Mouse (Mus musculus) liver (tissue): ENCODE measurements around the gene Rita1.

Experiments
- DNase-seq: peaks from one replicate; pipeline ENCODE4 v3.0.0-alpha.2; 2020; ENCODE audit warnings: mixed read lengths

Gene Rita1

DNA sequence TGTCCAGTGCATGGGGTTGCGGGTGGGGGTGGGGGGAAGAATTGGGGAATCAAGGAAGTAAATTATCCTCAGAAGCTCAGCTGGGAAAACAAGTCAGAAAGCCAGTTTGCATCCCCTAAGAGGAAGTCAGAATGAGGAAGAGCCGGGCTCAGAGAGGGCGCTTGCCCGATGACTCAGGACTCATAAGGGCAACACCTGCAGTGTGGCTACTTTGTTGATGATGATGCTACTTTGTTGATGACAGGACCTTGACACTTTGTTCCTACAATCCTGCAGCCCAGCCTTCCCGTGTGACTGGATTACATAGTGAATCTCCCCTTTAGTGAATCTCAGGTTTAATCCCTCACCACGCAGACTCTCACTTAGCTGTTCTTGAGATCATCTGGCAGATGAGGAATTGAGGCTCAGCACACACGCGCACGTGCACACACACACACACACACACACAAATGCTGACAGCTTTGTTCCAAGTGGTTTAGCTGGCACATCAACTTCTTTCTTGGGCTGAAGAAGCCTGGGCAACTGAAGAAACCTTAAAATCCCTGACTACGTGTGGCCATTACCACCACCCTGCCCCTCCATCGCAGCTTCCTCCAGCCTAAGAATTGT is 42.0 kb downstream of the Rita1 start:
- DNase-seq: no peak

GRCm38 (mm10) chr5:120569791-120570190 is 42.6 kb downstream of the Rita1 start:
- no peak for DNase-seq

DNA sequence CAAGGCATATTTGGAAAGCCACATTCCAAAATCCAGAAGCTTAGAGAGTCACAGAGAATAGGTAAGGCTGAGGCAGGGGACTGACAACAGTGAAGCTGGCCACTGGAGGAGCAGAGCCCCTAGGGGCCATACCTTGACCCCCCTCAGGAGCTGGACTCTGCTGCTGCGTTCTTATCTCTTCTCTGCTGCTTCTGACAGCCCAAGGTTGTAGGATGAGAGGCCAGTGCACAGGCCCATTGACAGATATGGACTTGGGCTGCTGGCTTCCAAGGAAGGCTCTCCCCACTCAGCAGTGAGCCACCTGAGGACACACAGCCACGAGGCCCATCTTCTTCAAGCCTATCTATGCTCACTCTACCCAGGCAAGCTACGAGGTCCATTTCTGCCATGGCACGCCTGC is 43.4 kb downstream of the Rita1 start:
- DNase-seq: no peak

DNA sequence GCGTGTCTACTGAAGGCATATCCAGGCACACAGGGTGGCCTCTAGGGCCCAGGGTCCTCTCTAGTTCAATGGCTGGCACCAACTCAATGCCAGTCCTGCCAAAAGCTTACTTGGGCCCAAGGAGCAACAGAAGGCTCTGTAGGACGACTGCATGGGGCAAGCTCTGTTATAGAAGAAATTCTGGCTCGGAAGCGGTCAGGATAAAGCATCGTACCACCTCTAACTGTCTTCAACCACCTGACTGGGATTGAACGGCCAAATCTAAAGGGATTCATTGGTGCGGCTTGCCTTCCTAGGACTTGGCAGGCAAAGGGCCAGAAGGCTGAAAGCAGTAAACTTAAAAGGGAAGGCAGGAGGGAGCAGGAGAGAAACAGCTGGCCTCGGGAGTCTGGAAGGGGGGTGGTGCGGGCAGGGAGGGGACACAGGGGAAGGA is 44.0 kb downstream of the Rita1 start:
- no peak for DNase-seq

DNA sequence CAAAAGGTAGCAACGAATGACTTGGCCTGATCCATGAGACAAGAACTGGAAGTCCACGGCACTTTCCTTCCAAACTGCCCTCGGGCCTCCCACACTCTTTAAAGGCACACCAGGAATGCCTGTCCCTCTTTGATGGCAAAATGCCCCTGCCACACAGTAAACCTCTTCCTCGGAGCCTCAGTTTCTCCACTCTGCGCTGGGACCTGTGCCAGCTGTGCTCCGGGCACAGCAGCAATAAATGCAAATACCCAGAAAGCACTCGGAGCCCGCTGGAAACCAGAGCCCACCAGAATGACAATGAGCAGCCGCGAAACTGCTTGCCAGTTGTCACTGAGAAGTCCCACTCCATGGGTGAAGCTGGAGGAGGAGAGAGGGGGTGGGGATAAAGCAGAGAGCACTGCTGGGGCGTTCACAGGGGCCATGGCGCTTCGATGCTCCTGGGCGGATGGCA is 44.6 kb downstream of the Rita1 start:
- DNase-seq: no peak

DNA sequence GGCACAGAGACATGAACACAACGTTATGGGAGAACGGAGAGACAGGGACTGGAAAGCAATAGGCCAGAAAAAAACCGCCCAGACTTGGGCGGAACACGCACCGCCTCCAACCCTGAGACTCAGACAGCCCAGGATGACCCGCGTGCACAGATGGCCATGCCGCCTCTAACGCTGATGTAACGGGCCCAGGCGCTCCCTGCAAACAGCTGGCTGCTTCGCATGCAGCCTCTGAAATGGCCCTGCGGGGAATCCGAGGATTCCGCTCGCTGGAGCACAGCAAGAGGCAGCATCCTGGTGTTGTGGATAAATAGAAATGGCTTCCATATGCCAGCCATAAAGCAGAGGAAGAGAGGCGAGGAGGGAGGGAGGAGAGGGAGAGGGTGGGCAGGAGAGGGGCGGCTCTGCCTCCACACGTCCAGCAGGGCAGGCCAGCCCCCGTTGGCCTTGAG is 45.1 kb downstream of the Rita1 start:
- peak; percentile 43 for DNase-seq

DNA sequence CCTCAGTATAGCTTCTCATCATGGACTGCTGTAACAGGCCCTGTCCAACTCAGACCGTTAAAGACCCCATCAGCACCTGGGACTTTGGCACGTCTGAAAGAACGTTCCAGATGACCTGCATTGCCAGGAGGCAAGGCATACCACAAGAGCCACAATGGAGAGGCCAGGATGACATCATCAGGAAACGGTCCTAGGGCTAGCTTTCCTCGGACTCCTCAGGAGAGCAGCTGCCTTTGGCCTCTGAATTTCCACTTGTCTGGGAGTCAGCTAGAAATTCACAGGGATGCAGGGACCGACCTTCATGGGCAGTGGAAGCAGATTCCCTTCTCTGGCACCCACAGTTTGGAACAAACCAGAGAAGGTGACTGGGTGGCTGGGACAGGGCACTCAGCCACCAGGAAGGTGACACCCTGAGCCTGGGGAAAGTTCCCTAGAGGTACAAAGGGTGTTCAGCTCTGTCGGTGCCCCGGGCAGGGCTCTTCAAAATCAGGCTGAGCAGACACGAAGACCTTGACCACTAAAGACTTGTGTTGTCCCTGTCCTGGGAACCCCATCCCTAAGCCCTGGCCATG is 45.6 kb downstream of the Rita1 start:
- no peak for DNase-seq

DNA sequence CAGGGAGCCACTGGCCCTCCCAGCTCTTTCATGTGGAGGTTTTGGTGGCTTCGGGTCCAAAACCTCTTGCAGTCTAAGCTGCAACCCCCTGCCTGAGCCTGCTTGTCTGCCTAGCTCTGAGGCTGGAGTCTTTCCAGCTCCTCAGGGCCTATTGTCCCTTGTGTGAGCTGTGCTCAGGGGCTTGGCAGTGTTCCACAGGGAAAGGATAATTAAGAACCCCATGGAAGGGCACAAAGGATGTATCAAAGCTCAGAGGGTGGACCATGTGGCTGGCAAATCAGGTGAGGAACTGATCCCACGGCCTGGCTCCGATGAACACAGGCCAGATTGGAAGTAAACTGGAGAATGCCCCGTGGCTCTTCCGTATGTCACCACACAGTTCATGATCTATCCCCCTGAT is 46.3 kb downstream of the Rita1 start:
- DNase-seq: no peak

DNA sequence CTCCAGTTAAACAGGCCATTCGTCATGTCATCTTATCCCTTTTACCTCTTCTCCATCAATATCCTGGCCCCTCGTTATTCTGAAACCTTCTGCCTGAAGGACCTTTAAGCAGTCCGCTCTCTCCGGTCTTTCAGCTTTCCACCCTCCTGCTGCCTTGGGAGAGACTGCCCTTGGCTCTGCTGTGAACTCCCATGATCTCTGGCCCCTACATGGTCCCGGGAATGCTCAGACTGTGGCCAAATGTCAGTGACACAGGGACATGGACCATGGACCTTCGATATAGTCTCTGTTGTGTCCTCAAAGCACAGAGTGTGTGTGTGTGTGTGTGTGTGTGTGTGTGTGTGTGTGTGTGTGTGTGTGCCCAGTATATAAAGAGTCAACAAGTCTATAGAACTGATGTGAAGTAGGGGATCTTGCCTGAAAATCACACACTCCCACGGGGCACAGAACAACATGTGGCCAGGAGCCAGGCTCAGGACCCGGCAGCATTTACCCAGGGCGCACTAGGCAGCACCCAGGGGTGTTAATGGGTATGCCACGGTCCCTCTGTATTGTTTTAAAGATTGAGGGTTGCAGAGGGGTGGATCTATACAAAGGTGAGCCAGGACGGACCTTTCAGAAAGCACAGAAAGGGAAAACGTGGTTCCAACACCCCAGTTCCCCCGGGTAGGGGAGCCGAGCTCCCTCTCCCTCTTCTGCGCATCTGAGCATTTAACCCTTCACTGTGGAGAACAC is 47.1 kb downstream of the Rita1 start:
- DNase-seq: no peak

- DNase-seq: no peak
Observed at GRCm38 (mm10) chr5:120563914-120564311, 48.5 kb downstream of the Rita1 start.

DNA sequence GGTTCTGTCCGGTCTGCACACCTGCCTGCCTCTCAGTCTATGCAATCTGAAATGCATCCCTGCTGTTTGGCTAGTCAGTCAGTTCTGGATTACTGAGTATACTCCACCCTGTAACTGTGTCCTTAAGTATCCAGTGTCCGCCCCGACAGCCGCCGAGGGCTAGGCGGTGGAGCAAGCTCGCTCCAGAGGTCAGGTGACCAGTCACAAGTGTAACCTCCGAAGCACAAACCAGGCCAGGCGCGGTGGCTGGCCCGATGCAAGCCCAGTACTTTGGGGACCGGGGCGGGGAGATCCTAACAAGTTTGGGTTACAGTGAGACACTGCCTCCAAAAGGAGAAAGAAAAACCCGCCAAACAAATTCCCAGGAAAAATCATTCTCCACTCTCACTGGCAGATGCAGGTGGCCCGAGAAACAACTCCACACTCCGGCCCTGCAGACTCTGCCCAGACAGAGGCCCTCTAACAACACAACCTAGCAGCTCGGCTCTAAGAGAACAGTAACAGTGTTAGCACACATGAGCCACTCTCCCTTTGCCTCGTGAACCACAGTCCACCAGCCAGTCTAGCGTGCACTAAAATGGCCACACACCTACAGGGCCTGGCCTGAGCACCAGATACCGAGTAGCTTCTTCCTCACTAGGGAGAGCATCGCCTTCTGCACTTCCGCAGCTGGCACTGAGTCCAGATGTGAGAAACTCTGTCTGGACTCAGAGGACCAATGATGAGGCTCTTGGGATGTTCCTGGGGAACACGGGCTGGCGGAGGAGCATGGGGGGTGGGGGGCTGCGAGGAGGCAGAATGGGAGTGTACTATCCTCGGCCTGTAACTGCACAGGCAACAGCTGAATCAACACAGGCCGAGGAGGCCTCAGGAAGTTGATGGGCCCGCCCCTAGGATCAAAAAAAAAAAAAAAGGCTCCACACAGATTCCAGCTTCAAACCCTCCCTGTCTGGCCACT is 49.2 kb downstream of the Rita1 start:
- peak; percentile 45 for DNase-seq

DNA sequence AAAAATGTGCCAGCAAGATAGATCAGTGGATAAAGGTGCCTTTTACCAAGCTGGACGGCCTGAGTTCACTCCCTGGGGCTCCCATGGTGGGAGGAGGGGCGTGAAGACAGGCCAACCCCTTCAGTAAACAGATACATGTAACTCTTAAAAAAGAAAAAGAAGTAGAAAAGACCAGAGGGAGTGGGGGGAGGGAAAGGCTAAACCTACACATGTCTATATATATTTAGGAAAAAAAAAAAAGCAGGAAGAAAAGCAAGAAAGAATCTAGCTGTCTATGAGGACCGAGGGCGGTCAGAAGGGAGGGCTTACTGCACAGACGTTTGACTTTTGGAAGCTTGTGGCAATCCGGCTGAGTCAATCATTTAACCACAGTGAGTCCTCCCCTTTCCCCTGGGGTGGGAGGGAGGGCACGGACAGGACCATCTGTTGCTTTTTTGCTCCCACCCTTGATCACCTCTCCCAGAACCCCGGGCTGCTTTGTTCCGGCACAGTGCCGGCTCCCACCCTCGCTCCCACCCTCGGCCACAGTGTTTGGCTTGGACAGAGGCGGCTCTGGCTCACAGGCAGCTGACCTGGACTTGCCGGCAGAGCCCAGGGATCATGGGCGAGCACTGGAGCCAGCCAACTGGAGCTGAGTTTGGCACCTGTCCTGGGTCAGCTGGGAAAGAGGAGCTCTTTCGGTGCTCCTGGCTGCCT is 51.6 kb downstream of the Rita1 start:
- DNase-seq: peak; percentile 68

DNA sequence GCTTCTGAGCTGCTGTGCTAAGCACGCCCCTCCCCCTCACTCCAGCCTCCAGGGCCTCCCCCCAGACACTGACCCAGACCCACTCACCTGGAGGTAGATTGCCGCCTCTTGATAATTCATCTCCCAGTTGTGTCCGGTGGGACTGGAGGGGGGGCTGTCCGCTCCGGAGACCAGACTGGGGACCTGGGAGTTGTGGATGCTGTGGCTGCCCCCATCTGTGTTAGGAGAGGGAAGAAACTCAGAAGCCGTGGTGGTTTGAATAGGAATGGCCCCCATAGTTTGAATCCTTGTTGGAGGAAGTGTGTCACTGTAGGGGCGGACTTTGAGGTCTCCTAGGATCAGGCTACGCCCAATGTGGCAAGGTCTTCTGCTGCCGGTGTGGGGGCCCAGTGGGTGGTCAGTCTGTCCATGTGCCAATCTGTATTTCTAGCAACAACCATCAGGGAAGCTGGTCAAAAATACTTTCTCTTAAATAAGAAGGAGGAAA is 52.2 kb downstream of the Rita1 start:
- no peak for DNase-seq

DNA sequence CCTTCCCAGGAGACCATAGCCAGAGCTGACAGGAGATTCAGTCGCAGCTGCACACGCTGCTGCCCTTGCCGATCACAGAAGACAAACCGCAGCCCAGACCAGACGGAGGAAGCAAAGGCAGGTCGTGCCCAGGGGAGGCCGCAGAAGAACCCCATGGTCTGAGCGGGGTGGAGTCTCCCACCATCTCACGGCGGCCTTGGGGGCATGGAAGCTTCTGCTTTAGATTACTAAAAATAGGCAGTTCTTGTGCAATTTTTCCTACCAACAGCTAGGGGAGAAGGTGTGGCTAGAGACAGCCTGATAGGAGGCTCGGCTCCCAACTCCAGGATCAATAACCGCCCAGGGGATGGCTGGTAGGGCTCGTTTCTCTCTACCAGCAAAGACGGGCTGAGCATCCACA is 53.6 kb downstream of the Rita1 start:
- DNase-seq: peak; percentile 61

- DNase-seq: no peak
Observed at GRCm38 (mm10) chr5:120558041-120558440, 54.3 kb downstream of the Rita1 start.

DNA sequence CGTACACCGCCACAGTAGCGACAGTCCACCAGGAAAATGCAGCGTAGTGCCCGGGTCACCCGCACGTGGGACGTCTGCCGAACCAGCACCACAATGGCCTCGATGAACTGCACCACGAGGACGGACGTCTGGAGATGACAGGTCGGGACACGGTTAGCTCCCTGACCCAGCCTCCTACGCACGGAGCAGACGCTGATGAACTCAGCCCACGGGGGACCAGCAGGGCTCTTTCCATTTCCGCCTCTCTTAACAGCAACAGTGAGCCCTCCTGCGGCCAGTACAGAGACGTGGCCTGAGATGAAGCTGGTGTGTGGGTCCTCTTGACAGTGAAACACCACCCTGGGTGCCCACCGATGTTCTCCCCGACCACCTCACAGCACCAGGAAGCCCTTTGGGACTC is 56.5 kb downstream of the Rita1 start:
- DNase-seq: no peak

GRCm38 (mm10) chr5:120550673-120551072 is 61.7 kb downstream of the Rita1 start:
- no peak for DNase-seq

- no peak for DNase-seq
Observed at GRCm38 (mm10) chr5:120550137-120550536, 62.3 kb downstream of the Rita1 start.

- DNase-seq: no peak
Observed at GRCm38 (mm10) chr5:120548236-120548850, 64.0 kb downstream of the Rita1 start.
